Mouse (Mus musculus): ENCODE measurements around the gene Heca. TPM values are rescaled to one million over a fixed set of nuclear protein-coding genes. Genes with fewer than 3 reads are reported as not detected.
"Not testable (repeated sequence)": the region's sequence is repeated elsewhere in the genome, so short reads cannot be mapped to it uniquely, and the experiment has no call there.

Heca gene
- total and polyA plus RNA-seq, 3 experiments, result 10.0 to 12.4 (median 11.1) TPM

- H3K27me3 ChIP-seq (replicated peaks), result no peaks in the 10 kb centered on the region
- no peak for TF ChIP-seq BHLHE40 (IDR thresholded peaks at IDR 0.05; ENCODE audit: low read depth, low read length)
- TF ChIP-seq MAFK (IDR thresholded peaks at IDR 0.05; ENCODE audit: insufficient replicate concordance, low read length), result no peak
- no peak for TF ChIP-seq NELFE (IDR thresholded peaks at IDR 0.05; ENCODE audit: low read depth, low read length)
- TF ChIP-seq ZMIZ1 (IDR thresholded peaks at IDR 0.05; ENCODE audit: low read depth, low read length), result no peak
- TF ChIP-seq ZNF384 (IDR thresholded peaks at IDR 0.05; ENCODE audit: low read depth, low read length), result no peak
- TF ChIP-seq MEF2A (IDR thresholded peaks at IDR 0.05; ENCODE audit: borderline replicate concordance, low read depth, low read length), result no peak
- no peak for TF ChIP-seq ZKSCAN1 (IDR thresholded peaks at IDR 0.05; ENCODE audit: borderline replicate concordance, low read depth, low read length)
- TF ChIP-seq MYC (IDR thresholded peaks at IDR 0.05; ENCODE audit: low read depth, low read length), result no peak
- TF ChIP-seq TBP (conservative IDR thresholded peaks at IDR 0.05; ENCODE audit: low read depth, low read length), result no peak
- no peak for TF ChIP-seq CHD1 (IDR thresholded peaks at IDR 0.05; ENCODE audit: low read depth, low read length)
- TF ChIP-seq EP300 (IDR thresholded peaks at IDR 0.05; ENCODE audit: low read length), result no peak
- TF ChIP-seq GABPA (IDR thresholded peaks at IDR 0.05; ENCODE audit: insufficient replicate concordance, low read depth, low read length), result no peak
- TF ChIP-seq E2F4 (IDR thresholded peaks at IDR 0.05; ENCODE audit: insufficient replicate concordance, low read depth, low read length), result no peak
- no peak for TF ChIP-seq ETS1 (conservative IDR thresholded peaks at IDR 0.05; ENCODE audit: low read depth, low read length)
- no peak for TF ChIP-seq ELF1 (IDR thresholded peaks at IDR 0.05; ENCODE audit: low read depth, low read length)
- no peak for TF ChIP-seq SIN3A (IDR thresholded peaks at IDR 0.05; ENCODE audit: low read length)
- no peak for TF ChIP-seq UBTF (IDR thresholded peaks at IDR 0.05; ENCODE audit: low read depth, low read length)
- H3K9me3 ChIP-seq (replicated peaks; ENCODE audit: low read length), result no peaks in the 10 kb centered on the region
- no peaks in the 10 kb centered on the region for H3K79me2 ChIP-seq (replicated peaks; ENCODE audit: control insufficient read depth, extremely low read depth, insufficient read depth, poor library complexity, severe bottlenecking)
- peaks cover 0 to 33% of the 10 kb centered on the region in 2 experiments for H3K36me3 ChIP-seq (replicated peaks in 1 of 2; ENCODE audit: control insufficient read depth in 1 of 2, insufficient read depth in 1 of 2, low read length in 1 of 2)
- H3K4me1 ChIP-seq (ENCODE audit: control insufficient read depth in 1 of 2, insufficient read depth in 2 of 2), result no peaks in the 10 kb centered on the region
- no peak overlapping the region for H3K27ac ChIP-seq (ENCODE audit: insufficient read depth, low read depth)
- dilution Hi-C loops (cut with MboI; ENCODE audit: extremely low pct_ligation_motif_present, extremely low pct_unique_long_range_greater_than_20kb, low sequenced_read_pairs) (no loop called here), in situ Hi-C loops (cut with MboI; ENCODE audit: low pct_ligation_motif_present, low pct_unique_long_range_greater_than_20kb, low sequenced_read_pairs) (no loop called here)
- H3K4me2 ChIP-seq (ENCODE audit: insufficient read depth, low read depth, poor library complexity, severe bottlenecking), result no peak overlapping the region
- no peak for DNase-seq (ENCODE audit: extremely low read depth)
- H3K4me3 ChIP-seq (replicated peaks in 1 of 3; ENCODE audit: low read depth in 2 of 3, low read length in 2 of 3, poor library complexity in 1 of 3), result no peak overlapping the region
- no peak overlapping the region for H3K9ac ChIP-seq (ENCODE audit: insufficient read depth, low read depth)
Measured at GRCm38 (mm10) chr10:17827391-17827790, 120.5 kb downstream of the Heca start.

- in situ Hi-C loops (cut with MboI; ENCODE audit: low pct_ligation_motif_present, low pct_unique_long_range_greater_than_20kb, low sequenced_read_pairs); dilution Hi-C loops (cut with MboI; ENCODE audit: extremely low pct_ligation_motif_present, extremely low pct_unique_long_range_greater_than_20kb, low sequenced_read_pairs); H3K4me1 ChIP-seq (ENCODE audit: control insufficient read depth in 1 of 2, insufficient read depth in 2 of 2): not testable (repeated sequence)
Measured at GRCm38 (mm10) chr10:17820422-17820821, 127.4 kb downstream of the Heca start.

More at GRCm38 (mm10) chr10:17820422-17820821, 127.4 kb downstream of the Heca start:
- not testable (repeated sequence) for H3K9me3 ChIP-seq (replicated peaks; ENCODE audit: low read length); H3K36me3 ChIP-seq (replicated peaks in 1 of 2; ENCODE audit: control insufficient read depth in 1 of 2, insufficient read depth in 1 of 2, low read length in 1 of 2); H3K4me3 ChIP-seq (replicated peaks in 1 of 3; ENCODE audit: low read depth in 2 of 3, low read length in 2 of 3, poor library complexity in 1 of 3); H3K4me2 ChIP-seq (ENCODE audit: insufficient read depth, low read depth, poor library complexity, severe bottlenecking); H3K79me2 ChIP-seq (replicated peaks; ENCODE audit: control insufficient read depth, extremely low read depth, insufficient read depth, poor library complexity, severe bottlenecking); H3K9ac ChIP-seq (ENCODE audit: insufficient read depth, low read depth); DNase-seq (ENCODE audit: extremely low read depth); H3K27me3 ChIP-seq (replicated peaks); H3K27ac ChIP-seq (ENCODE audit: insufficient read depth, low read depth)

Other genes with a start within 250 kb of the Heca start
- gene Cited2, start 224.8 kb downstream of the Heca start, total RNA-seq (2012; rRNA removed), result 25.3 and 28.6 TPM in 2 replicates
- 22.6 and 23.7 TPM in 2 replicates for gene Cited2, start 224.8 kb downstream of the Heca start, total RNA-seq (2014; rRNA removed)
- gene Cited2, start 224.8 kb downstream of the Heca start, polyA plus RNA-seq (2012; ENCODE audit: insufficient read length, low read depth), result 119 and 149 TPM in 2 replicates
- gene Txlnb, start 151.8 kb downstream of the Heca start, total RNA-seq (2012; rRNA removed), result 2.6 and 4.9 TPM in 2 replicates
- gene Txlnb, start 151.8 kb downstream of the Heca start, total RNA-seq (2014; rRNA removed), result 2.0 and 3.1 TPM in 2 replicates
- 5.1 and 5.2 TPM in 2 replicates for gene Txlnb, start 151.8 kb downstream of the Heca start, polyA plus RNA-seq (2012; ENCODE audit: insufficient read length, low read depth)
- gene Abracl, start 75.2 kb upstream of the Heca start, total RNA-seq (2012; rRNA removed), result 86.1 and 106 TPM in 2 replicates
- gene Abracl, start 75.2 kb upstream of the Heca start, total RNA-seq (2014; rRNA removed), result 226 and 276 TPM in 2 replicates
- gene Abracl, start 75.2 kb upstream of the Heca start, polyA plus RNA-seq (2012; ENCODE audit: insufficient read length, low read depth), result 166 and 245 TPM in 2 replicates
- gene Reps1, start 107.8 kb upstream of the Heca start, total RNA-seq (2012; rRNA removed), result 34.9 and 37.9 TPM in 2 replicates
- 34.4 and 37.0 TPM in 2 replicates for gene Reps1, start 107.8 kb upstream of the Heca start, total RNA-seq (2014; rRNA removed)
- gene Reps1, start 107.8 kb upstream of the Heca start, polyA plus RNA-seq (2012; ENCODE audit: insufficient read length, low read depth), result 46.7 and 61.5 TPM in 2 replicates